Mouse (Mus musculus) liver, postnatal 0 days (tissue): Measurements from ENCODE around the gene Cetn2. TPM values are rescaled to one million over a fixed set of nuclear protein-coding genes. Genes with fewer than 3 reads are reported as not detected.

Experiments used
- ATAC-seq: fragments of 200-750 bp; cut with Nextera tagmentation; 2 replicates; pipeline ENCODE4 v1.8.0; 2017; ENCODE audit warnings: mild to moderate bottlenecking, moderate library complexity
- DNase-seq: peaks from one replicate; pipeline ENCODE4 v3.0.0-alpha.2; 2016
- H3K27ac ChIP-seq: fragments of 300-500 bp; sonication (generic); 2 replicates; pipeline ENCODE4 v1.5.1; 2014; ENCODE audit warnings: antibody characterized with exemption, moderate library complexity, mild to moderate bottlenecking, low read depth
- H3K27me3 ChIP-seq: fragments of 300-500 bp; sonication (generic); 2 replicates; pipeline ENCODE4 v1.6.1; 2014; ENCODE audit warnings: low read length, control low read depth, mixed read lengths; ENCODE audit not compliant: insufficient read depth
- H3K36me3 ChIP-seq: fragments of 300-500 bp; sonication (generic); replicated peaks from 2 replicates; pipeline ENCODE4 v1.6.1; 2014; ENCODE audit warnings: mild to moderate bottlenecking, control low read depth, low read length, moderate library complexity, mixed read lengths; ENCODE audit not compliant: insufficient read depth
- H3K4me1 ChIP-seq: fragments of 300-500 bp; sonication (generic); 2 replicates; pipeline ENCODE4 v1.6.1; 2014; ENCODE audit warnings: antibody characterized with exemption, mild to moderate bottlenecking, control low read depth; ENCODE audit not compliant: insufficient read depth
- H3K4me2 ChIP-seq: fragments of 300-500 bp; sonication (generic); 2 replicates; pipeline ENCODE4 v1.6.1; 2014; ENCODE audit warnings: low read depth, mild to moderate bottlenecking, low read length, moderate library complexity, mixed read lengths
- H3K4me3 ChIP-seq: fragments of 300-500 bp; sonication (generic); 2 replicates; pipeline ENCODE4 v1.5.1; 2014; ENCODE audit warnings: low read depth, low read length
- H3K9ac ChIP-seq: fragments of 300-500 bp; sonication (generic); replicated peaks from 2 replicates; pipeline ENCODE4 v1.6.1; 2014; ENCODE audit warnings: mild to moderate bottlenecking, moderate library complexity
- H3K9me3 ChIP-seq: fragments of 300-500 bp; sonication (generic); 2 replicates; pipeline ENCODE4 v1.6.1; 2016; ENCODE audit warnings: mild to moderate bottlenecking, control low read depth, low read length, mixed read lengths
- CTCF ChIP-seq: sonication (generic); IDR thresholded peaks from 2 replicates; pipeline ENCODE4 v1.5.1; 2016; ENCODE audit warnings: antibody characterized with exemption, low read depth
- EP300 ChIP-seq: IDR thresholded peaks from 2 replicates; pipeline ENCODE4 v1.6.1; 2016; ENCODE audit warnings: antibody characterized with exemption, low read depth, mild to moderate bottlenecking
- WGBS: fragments of 180-500 bp; shearing (Covaris S2); extraction: QIAGEN DNeasy Blood & Tissue Kit; methylation state at CpG from one replicate; pipeline ENCODE4 v1.1.7; 2014; ENCODE audit not compliant: insufficient replicate concordance; 5-methylcytosine and 5-hydroxymethylcytosine counted together
- polyA plus RNA-seq: library from polyadenylated mRNA; unstranded; fragments of >200 nt; fragmentation: Nextera tagmentation; extraction: Ambion mirVana; gene quantifications from 2 replicates; pipeline ENCODE4 v1.2.1, GENCODE M21; 2015

The Cetn2 gene
- 25.9 and 26.1 TPM in 2 replicates for polyA plus RNA-seq

- no peak for TF ChIP-seq CTCF
- TF ChIP-seq EP300: no peak
- H3K4me3 ChIP-seq: peak within 1 kb of the TSS; percentile 71
- H3K36me3 ChIP-seq: no peaks in the 10 kb centered on the region
- H3K27ac ChIP-seq: peak within 1 kb of the TSS; percentile 58
- DNase-seq: peak; percentile 89
- 14% methylated on average over 41 of the region's 41 CpGs for WGBS
- no peaks in the 10 kb centered on the region for H3K4me1 ChIP-seq
- H3K9me3 ChIP-seq: no peaks in the 10 kb centered on the region
- H3K9ac ChIP-seq: peak within 1 kb of the TSS; percentile 60
- no peaks in the 10 kb centered on the region for H3K27me3 ChIP-seq
- peak within 1 kb of the TSS; percentile 76 for H3K4me2 ChIP-seq
- ATAC-seq: peak; percentile 100
Measured at GRCm38 (mm10) chrX:72917884-72918681, at the start of gene Cetn2, which contains the start of gene Nsdhl. TSS of gene Cetn2 (minus strand) at chrX:72918411. TSS of gene Nsdhl (plus strand) at chrX:72918557.

DNA sequence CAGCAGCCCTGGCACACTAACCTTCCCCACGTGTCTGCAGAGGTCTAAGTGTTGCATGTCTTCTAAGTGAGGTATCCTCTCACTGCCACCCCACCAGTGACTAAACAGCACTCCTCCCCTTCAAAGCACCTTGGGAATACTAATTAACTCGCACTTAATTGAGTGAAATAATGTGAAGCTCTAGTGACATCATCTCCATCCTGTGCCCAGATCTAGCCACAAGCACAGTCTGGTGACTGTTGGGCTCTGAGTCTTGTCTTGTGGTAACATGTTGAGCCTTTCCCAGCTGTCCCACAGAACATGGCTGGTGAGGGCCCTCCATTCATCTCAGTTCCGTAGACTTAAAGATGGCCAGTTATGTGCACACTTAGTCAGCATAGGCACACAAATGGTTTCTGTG lies 44.5 kb upstream of the Cetn2 start:
- no peaks in the 10 kb centered on the region for H3K36me3 ChIP-seq
- no peak overlapping the region for H3K4me2 ChIP-seq
- H3K27ac ChIP-seq: no peak overlapping the region
- H3K4me3 ChIP-seq: no peak overlapping the region
- no peak for TF ChIP-seq CTCF
- TF ChIP-seq EP300: no peak
- no peak overlapping the region for H3K9ac ChIP-seq
- H3K9me3 ChIP-seq: no peaks in the 10 kb centered on the region
- ATAC-seq (no peak), DNase-seq (no peak)
- no peaks in the 10 kb centered on the region for H3K4me1 ChIP-seq
- no peaks in the 10 kb centered on the region for H3K27me3 ChIP-seq
- WGBS: 75% methylated on average over 3 of the region's 3 CpGs

DNA sequence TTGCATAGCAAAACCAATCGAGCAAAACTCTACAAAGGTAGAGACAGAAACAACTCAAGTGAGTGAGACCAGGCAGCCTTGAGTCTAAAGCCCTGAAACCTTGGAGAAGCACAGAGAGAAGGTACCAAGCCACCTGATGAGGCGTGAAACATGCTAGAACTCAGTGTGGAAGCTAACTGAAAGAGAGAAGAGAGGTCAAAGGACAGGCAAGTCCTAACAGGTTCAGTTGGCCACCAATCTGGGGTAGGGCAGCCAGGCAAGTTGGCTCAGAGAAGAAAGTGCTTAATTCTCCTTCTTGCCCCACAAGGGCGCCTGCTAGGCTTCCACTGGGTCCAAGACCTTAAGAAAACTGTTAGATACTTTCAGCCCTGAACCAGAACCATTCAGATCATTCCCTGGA lies 43.3 kb upstream of the Cetn2 start:
- TF ChIP-seq EP300 (no peak), CTCF (no peak)
- WGBS: 59% methylated on average over 3 of the region's 3 CpGs

GRCm38 (mm10) chrX:72960431-72960830 lies 42.2 kb upstream of the Cetn2 start:
- Histone ChIP-seq H3K36me3 (0 out of 2 replicates have a peak, but pooled peaks cover 2% of the 10 kb centered on the region), H3K27me3 (no peaks in the 10 kb centered on the region), H3K4me3 (no peak overlapping the region), H3K4me2 (no peak overlapping the region), H3K4me1 (no peaks in the 10 kb centered on the region), H3K9me3 (no peaks in the 10 kb centered on the region), H3K27ac (no peak overlapping the region), H3K9ac (no peak overlapping the region)
- TF ChIP-seq EP300 (no peak), CTCF (peak; percentile 33)
- ATAC-seq (no peak), DNase-seq (no peak)
- WGBS: 78% methylated on average over 4 of the region's 4 CpGs

More for the DNA sequence above, 43.3 kb upstream of the Cetn2 start:
- DNase-seq: no peak
- H3K27me3 ChIP-seq: no peaks in the 10 kb centered on the region
- H3K9ac ChIP-seq: no peak overlapping the region
- no peaks in the 10 kb centered on the region for H3K4me1 ChIP-seq
- H3K36me3 ChIP-seq: no peaks in the 10 kb centered on the region
- no peak for ATAC-seq
- H3K9me3 ChIP-seq: no peaks in the 10 kb centered on the region
- H3K4me2 ChIP-seq: no peak overlapping the region
- no peak overlapping the region for H3K4me3 ChIP-seq
- H3K27ac ChIP-seq: no peak overlapping the region

- TF ChIP-seq EP300: no peak
- TF ChIP-seq CTCF: no peak
- Histone ChIP-seq H3K9ac (no peak overlapping the region), H3K27me3 (no peaks in the 10 kb centered on the region), H3K4me1 (no peaks in the 10 kb centered on the region), H3K36me3 (0 out of 2 replicates have a peak, but pooled peaks cover 2% of the 10 kb centered on the region), H3K4me2 (no peak overlapping the region), H3K9me3 (no peaks in the 10 kb centered on the region), H3K27ac (no peak overlapping the region), H3K4me3 (no peak overlapping the region)
- DNase-seq (no peak), ATAC-seq (no peak)
- 88% methylated on average over 4 of the region's 4 CpGs for WGBS
Measured at GRCm38 (mm10) chrX:72956486-72956885, 38.3 kb upstream of the Cetn2 start.

DNA sequence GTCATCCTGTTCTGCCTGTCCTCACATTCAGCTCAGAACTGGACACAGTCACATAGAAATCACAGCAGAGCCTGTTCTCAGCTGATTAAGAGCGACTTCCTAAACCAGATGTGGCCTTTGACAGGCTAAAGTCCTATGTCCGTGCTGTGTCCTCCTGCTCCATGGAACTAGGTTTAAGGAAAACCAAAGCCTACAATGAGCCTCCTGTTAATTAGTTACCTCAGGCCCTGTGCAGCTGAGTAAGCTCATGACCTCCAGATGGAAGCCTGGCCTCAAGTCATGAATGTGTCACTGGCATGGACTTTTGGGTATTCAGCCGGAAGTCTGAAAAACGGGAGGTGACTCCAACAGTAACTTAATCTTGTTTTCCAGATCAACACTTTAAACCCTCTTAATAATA lies 35.3 kb upstream of the Cetn2 start:
- 72% methylated on average over 4 of the region's 4 CpGs for WGBS
- no peak overlapping the region for H3K4me3 ChIP-seq
- no peak overlapping the region for H3K4me2 ChIP-seq
- ATAC-seq (no peak), DNase-seq (no peak)
- H3K36me3 ChIP-seq: peaks cover 2% of the 10 kb centered on the region; the same call in 1 of the 2 replicates
- no peaks in the 10 kb centered on the region for H3K9me3 ChIP-seq
- no peaks in the 10 kb centered on the region for H3K27me3 ChIP-seq
- TF ChIP-seq EP300 (no peak), CTCF (no peak)
- no peak overlapping the region for H3K27ac ChIP-seq
- no peaks in the 10 kb centered on the region for H3K4me1 ChIP-seq
- no peak overlapping the region for H3K9ac ChIP-seq
